Mouse (Mus musculus): Measurements from ENCODE around the gene Trim27. TPM values are rescaled to one million over a fixed set of nuclear protein-coding genes. Genes with fewer than 3 reads are reported as not detected.

Gene Trim27
- polyA plus RNA-seq (2012; rRNA removed) (101 and 110 TPM in 2 replicates), polyA plus RNA-seq (2014; fragmentation: Nextera tagmentation; extraction: Ambion mirVana) (123 and 137 TPM in 2 replicates)

DNA sequence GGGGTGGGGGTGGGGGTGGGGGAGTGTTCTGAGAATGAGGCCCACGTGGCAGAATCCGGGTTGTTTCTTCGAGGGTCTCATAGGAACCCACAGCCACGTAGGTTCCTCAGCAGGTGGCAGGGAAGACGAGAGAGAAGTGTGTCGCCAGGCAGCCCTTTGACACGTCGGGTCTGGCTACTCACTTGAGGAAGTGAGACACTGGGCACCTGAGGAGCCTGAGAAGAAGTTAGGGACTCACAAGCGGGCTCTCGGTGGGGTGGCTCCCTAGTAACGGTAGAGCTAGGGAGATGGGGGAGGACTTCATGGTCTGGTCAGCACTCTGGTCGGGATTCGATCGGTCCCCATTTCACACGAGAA, at the start of gene Trim27:
Trim27 (plus strand) TSS at position 79 of the 357 bp plus-strand sequence.
- Histone ChIP-seq H3K4me3 (replicated peaks; ENCODE audit: low read length) (peak within 1 kb of the TSS; percentile 99), H3K9me3 (ENCODE audit: control insufficient read depth, low read length) (no peaks in the 10 kb centered on the region), H3K27ac (replicated peaks; ENCODE audit: low read depth, low read length) (peak within 1 kb of the TSS; percentile 96), H3K4me1 (ENCODE audit: control insufficient read depth, insufficient read depth, low read length) (peaks cover 16% of the 10 kb centered on the region), H3K4me2 (replicated peaks; ENCODE audit: low read depth, low read length, severe bottlenecking) (peak within 1 kb of the TSS; percentile 60), H3K36me3 (ENCODE audit: control insufficient read depth, insufficient read depth, low read length) (peaks cover 27% of the 10 kb centered on the region), H3K9ac (ENCODE audit: low read depth, low read length, severe bottlenecking) (peak within 1 kb of the TSS; percentile 92), H3K27me3 (ENCODE audit: control insufficient read depth, insufficient read depth, low read length) (no peaks in the 10 kb centered on the region)
- ATAC-seq (ENCODE audit: low FRiP score, low read depth) (peak; percentile 56), DNase-seq (ENCODE audit: low spot score) (peak; percentile 35)
- TF ChIP-seq POLR2A (IDR thresholded peaks at IDR 0.05; ENCODE audit: borderline replicate concordance, extremely low read depth, insufficient read depth, insufficient read length), result no peak
- 1% methylated on average over 15 of the region's 15 CpGs for WGBS

GRCm38 (mm10) chr13:21142421-21142820, 36.8 kb upstream of the Trim27 start:
- Histone ChIP-seq H3K4me3 (replicated peaks; ENCODE audit: low read length) (no peak overlapping the region), H3K27me3 (ENCODE audit: control insufficient read depth, insufficient read depth, low read length) (no peaks in the 10 kb centered on the region), H3K9me3 (ENCODE audit: control insufficient read depth, low read length) (no peaks in the 10 kb centered on the region), H3K27ac (replicated peaks; ENCODE audit: low read depth, low read length) (no peak overlapping the region), H3K36me3 (ENCODE audit: control insufficient read depth, insufficient read depth, low read length) (no peaks in the 10 kb centered on the region), H3K9ac (ENCODE audit: low read depth, low read length, severe bottlenecking) (no peak overlapping the region), H3K4me2 (replicated peaks; ENCODE audit: low read depth, low read length, severe bottlenecking) (no peak overlapping the region), H3K4me1 (ENCODE audit: control insufficient read depth, insufficient read depth, low read length) (no peaks in the 10 kb centered on the region)
- DNase-seq (ENCODE audit: low spot score) (no peak), ATAC-seq (ENCODE audit: low FRiP score, low read depth) (no peak)
- TF ChIP-seq POLR2A (IDR thresholded peaks at IDR 0.05; ENCODE audit: borderline replicate concordance, extremely low read depth, insufficient read depth, insufficient read length), result no peak
- WGBS, result 43% methylated on average over 8 of the region's 8 CpGs

DNA sequence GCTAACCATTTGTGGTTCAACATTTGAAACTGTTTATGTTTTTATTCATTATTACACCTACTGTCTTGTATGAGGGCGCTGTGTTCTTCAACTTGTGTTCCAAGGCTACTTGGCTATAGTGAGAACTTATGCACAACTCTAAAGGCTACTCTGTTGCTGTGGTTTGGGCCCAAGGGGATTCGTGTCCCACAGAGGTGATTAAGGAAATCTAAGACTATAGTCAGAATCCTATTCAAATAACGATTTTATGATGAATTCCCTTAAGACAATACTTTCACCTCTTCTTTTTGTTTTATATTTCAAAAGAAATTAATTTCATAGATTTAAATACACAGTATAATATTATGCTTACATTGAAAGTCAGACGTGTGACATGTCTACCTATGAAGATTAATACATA, 33.5 kb upstream of the Trim27 start, which contains the start of gene Olfr1368:
Olfr1368 (minus strand) TSS at position 101 of the 400 bp plus-strand sequence.
- ATAC-seq (ENCODE audit: low FRiP score, low read depth) (no peak), DNase-seq (ENCODE audit: low spot score) (no peak)
- H3K4me2 ChIP-seq (replicated peaks; ENCODE audit: low read depth, low read length, severe bottlenecking), result no peak within 1 kb of the TSS
- no peak for TF ChIP-seq POLR2A (IDR thresholded peaks at IDR 0.05; ENCODE audit: borderline replicate concordance, extremely low read depth, insufficient read depth, insufficient read length)
- WGBS, result 69% methylated on average over 4 of the region's 4 CpGs
- H3K9me3 ChIP-seq (ENCODE audit: control insufficient read depth, low read length), result no peaks in the 10 kb centered on the region
- no peak within 1 kb of the TSS for H3K4me3 ChIP-seq (replicated peaks; ENCODE audit: low read length)
- no peaks in the 10 kb centered on the region for H3K27me3 ChIP-seq (ENCODE audit: control insufficient read depth, insufficient read depth, low read length)
- no peak within 1 kb of the TSS for H3K27ac ChIP-seq (replicated peaks; ENCODE audit: low read depth, low read length)
- no peaks in the 10 kb centered on the region for H3K4me1 ChIP-seq (ENCODE audit: control insufficient read depth, insufficient read depth, low read length)
- no peak within 1 kb of the TSS for H3K9ac ChIP-seq (ENCODE audit: low read depth, low read length, severe bottlenecking)
- H3K36me3 ChIP-seq (ENCODE audit: control insufficient read depth, insufficient read depth, low read length), result no peaks in the 10 kb centered on the region

DNA sequence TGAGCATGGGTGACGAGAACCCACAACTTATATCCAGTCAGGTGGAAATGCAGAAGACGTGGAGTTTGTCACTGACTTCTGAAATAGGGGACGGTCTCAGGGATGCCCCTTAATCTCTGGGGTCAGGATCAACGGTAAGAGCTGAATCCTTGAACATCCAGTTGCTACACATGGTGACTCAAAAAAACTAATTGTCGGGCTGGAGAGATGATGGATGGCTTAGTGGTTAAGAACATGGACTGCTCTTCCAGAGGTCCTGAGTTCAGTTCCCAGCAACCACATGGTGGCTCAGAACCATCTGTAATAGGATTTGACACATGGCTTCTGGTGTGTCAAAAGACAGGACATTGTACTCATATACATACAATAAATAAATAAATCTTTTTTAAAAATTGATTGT, 23.4 kb upstream of the Trim27 start:
- Histone ChIP-seq H3K4me1 (ENCODE audit: control insufficient read depth, insufficient read depth, low read length) (no peaks in the 10 kb centered on the region), H3K9ac (ENCODE audit: low read depth, low read length, severe bottlenecking) (no peak overlapping the region), H3K9me3 (ENCODE audit: control insufficient read depth, low read length) (no peaks in the 10 kb centered on the region), H3K4me2 (replicated peaks; ENCODE audit: low read depth, low read length, severe bottlenecking) (no peak overlapping the region), H3K36me3 (ENCODE audit: control insufficient read depth, insufficient read depth, low read length) (no peaks in the 10 kb centered on the region), H3K27ac (replicated peaks; ENCODE audit: low read depth, low read length) (no peak overlapping the region), H3K27me3 (ENCODE audit: control insufficient read depth, insufficient read depth, low read length) (no peaks in the 10 kb centered on the region), H3K4me3 (replicated peaks; ENCODE audit: low read length) (no peak overlapping the region)
- WGBS, result 85% methylated on average over 5 of the region's 5 CpGs
- DNase-seq (ENCODE audit: low spot score) (no peak), ATAC-seq (ENCODE audit: low FRiP score, low read depth) (no peak)
- TF ChIP-seq POLR2A (IDR thresholded peaks at IDR 0.05; ENCODE audit: borderline replicate concordance, extremely low read depth, insufficient read depth, insufficient read length), result no peak

- 7% methylated on average over 9 of the region's 9 CpGs for WGBS
- Histone ChIP-seq H3K4me2 (replicated peaks; ENCODE audit: low read depth, low read length, severe bottlenecking) (peak overlapping the region; percentile 98), H3K4me1 (ENCODE audit: control insufficient read depth, insufficient read depth, low read length) (no peaks in the 10 kb centered on the region), H3K9ac (ENCODE audit: low read depth, low read length, severe bottlenecking) (no peak overlapping the region), H3K27ac (replicated peaks; ENCODE audit: low read depth, low read length) (no peak overlapping the region), H3K27me3 (ENCODE audit: control insufficient read depth, insufficient read depth, low read length) (no peaks in the 10 kb centered on the region), H3K9me3 (ENCODE audit: control insufficient read depth, low read length) (no peaks in the 10 kb centered on the region), H3K36me3 (ENCODE audit: control insufficient read depth, insufficient read depth, low read length) (no peaks in the 10 kb centered on the region), H3K4me3 (replicated peaks; ENCODE audit: low read length) (peak overlapping the region; percentile 68; the same call in 1 of the 2 replicates)
- ATAC-seq (ENCODE audit: low FRiP score, low read depth) (no peak), DNase-seq (ENCODE audit: low spot score) (no peak)
- no peak for TF ChIP-seq POLR2A (IDR thresholded peaks at IDR 0.05; ENCODE audit: borderline replicate concordance, extremely low read depth, insufficient read depth, insufficient read length)
Measured at GRCm38 (mm10) chr13:21158071-21158470, 21.2 kb upstream of the Trim27 start.

Measured in limb, embryonic 14.5 days (tissue).